Mouse (Mus musculus) urinary bladder, postnatal 25 days (tissue): ENCODE results near the gene Dbf4.

Source experiments
- DNase-seq: peaks from one replicate; pipeline ENCODE4 v3.0.0; 2022; ENCODE audit warnings: low spot score

Gene Dbf4

DNA sequence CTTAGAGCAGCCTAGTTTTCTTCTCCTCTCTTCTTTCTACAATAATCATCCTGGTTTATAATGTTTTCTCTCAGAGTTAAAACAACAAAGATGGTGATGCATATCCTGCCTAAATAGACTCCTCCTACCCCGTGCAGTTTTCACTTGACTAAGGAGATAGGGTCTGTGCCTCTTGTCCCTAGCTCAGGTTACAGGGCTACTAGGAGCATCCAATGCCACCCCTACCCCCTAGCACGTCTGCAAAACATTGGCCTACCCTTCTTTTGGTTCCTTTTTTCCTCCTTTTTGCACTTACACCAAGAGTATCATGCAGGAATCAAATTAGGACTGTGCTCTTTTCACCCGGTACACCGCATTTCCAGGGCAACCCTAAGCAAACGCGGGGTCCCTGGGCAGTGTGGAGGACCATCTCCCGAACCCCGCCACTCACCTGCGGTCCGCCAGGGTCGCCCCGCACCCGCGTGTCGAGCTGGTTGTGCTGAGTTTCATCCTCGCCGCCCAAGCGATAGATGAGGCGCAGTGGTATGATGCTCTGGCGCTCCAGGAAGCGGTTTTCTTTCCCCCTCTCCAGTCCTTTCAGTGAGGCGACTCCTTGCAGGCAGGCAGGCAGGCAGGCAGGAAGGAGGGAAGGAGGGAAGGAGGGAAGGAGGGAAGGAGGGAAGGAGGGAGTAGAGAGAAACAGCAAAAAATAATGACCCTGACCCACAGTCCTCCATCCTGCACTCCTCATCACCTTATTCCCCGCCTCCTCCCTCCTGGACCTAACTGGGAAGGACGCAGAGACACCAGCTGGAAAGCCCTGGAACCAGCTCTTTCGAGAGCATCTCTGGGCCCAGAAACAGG lies 55.5 kb downstream of the Dbf4 start:
- DNase-seq: no peak

DNA sequence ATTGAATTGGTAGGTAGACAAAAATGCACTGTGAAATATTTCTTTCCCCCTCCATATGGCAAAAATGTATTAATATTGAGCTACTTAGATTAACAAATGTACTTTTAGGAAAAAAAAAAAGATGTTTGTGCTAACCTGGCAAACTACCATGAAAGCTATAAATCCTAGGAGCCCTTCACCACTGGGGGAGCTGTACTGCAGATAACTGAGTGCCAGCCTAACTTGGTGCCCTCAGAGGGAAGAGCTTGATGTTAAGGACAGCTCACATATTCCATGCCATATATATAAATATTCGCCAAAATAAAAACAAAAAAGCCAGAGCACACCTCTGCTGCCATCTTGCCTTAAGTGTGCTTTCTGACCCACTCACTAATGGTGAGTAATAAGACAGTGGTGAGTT lies 60.2 kb downstream of the Dbf4 start:
- DNase-seq: no peak

DNA sequence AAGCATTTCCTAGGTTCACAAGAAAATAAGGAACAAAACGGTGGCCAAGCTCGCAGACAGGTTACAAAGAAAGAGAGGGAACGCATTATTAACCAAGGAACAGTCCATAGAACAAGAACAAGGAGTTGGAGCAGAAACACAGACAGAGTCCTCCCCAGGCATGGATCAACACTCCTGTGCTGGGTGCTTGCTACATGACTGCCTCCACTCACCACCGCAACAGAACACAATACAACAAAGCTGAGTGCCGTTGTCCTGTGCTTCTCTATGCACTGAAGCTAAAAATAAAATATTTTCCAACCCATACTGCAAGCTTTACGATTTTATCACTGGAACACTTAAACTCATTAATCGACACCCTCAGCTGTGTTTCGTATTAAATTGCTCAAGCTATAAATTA lies 64.8 kb downstream of the Dbf4 start:
- no peak for DNase-seq

DNA sequence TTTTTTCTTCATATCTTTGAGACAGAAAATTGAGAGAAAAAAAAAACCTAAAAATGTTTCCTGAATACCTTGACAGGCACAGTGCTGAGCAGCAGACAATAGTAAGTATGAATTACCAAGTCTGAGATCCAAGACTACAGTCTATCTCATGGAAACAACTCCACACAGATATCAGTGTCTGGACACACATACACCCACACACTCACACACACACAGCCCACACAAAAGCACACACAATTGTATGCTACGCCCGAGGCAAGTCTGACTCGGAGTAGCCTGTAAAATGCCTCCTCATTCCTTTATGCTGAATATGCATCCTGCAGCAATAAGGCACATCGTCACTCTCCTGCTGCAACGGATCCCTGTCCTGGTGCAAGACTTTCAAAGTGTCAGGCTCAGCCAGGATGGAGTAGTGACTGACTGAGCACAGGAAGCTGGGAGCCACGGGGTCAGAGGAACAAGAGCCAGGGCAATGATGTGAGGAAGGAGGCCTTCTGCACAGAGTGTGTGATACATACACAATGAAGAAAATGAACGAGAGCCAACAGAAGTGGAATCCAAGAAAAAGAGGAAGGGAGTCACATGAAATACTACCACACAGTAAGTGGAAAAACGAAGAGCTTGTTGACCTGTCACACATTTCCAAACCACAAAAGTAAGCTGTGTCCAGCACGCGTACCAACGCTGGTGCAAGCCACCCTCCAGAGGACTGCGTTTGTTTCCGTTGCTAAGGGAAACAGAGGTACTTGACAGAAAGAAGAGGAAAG lies 65.4 kb downstream of the Dbf4 start:
- DNase-seq: no peak

DNA sequence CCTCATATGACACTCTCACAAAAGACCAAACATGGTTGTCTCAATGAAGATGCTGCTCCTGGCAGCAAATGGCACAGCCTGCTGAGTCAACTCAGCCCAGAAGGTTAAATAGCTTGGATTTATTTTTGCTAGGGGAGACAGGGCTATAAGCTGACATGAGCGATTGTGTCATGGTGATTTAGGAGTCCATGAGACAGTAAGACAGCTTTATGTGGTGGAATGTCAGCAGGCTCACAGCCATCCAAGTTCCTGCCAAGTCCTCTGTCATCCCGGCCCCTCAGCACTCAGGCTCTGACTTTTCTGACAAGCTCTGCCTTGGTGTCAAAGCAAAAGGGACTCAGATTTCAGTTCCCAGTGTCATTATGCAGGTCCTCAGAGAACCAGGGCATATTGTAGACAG lies 66.2 kb downstream of the Dbf4 start:
- no peak for DNase-seq

- no peak for DNase-seq
Measured at GRCm38 (mm10) chr5:8349557-8349956, 73.0 kb downstream of the Dbf4 start.
